Mouse (Mus musculus) hindbrain, embryonic 13.5 days (tissue): ENCODE measurements around the gene Cherp. TPM values are rescaled to one million over a fixed set of nuclear protein-coding genes. Genes with fewer than 3 reads are reported as not detected.

ENCODE experiments used
- ATAC-seq: fragments of 200-750 bp; cut with Nextera tagmentation; 2 replicates; pipeline ENCODE4 v1.8.0; 2017; ENCODE audit warnings: moderate TSS enrichment; ENCODE audit not compliant: low FRiP score
- H3K27ac ChIP-seq: fragments of 300-500 bp; sonication (generic); 2 replicates; pipeline ENCODE4 v1.5.1; 2015; ENCODE audit warnings: inconsistent platforms, mild to moderate bottlenecking, moderate library complexity
- H3K27me3 ChIP-seq: fragments of 300-500 bp; sonication (generic); 2 replicates; pipeline ENCODE4 v1.6.1; 2015; ENCODE audit warnings: mild to moderate bottlenecking, inconsistent platforms
- H3K36me3 ChIP-seq: fragments of 300-500 bp; sonication (generic); 2 replicates; pipeline ENCODE4 v1.6.1; 2015; ENCODE audit warnings: mild to moderate bottlenecking, inconsistent platforms
- H3K4me1 ChIP-seq: fragments of 300-500 bp; sonication (generic); replicated peaks from 2 replicates; pipeline ENCODE4 v1.6.1; 2015; ENCODE audit warnings: inconsistent platforms
- H3K4me2 ChIP-seq: fragments of 300-500 bp; sonication (generic); 2 replicates; pipeline ENCODE4 v1.6.1; 2015; ENCODE audit warnings: inconsistent platforms, mild to moderate bottlenecking, moderate library complexity
- H3K4me3 ChIP-seq: fragments of 300-500 bp; sonication (generic); 2 replicates; pipeline ENCODE4 v1.5.1; 2015; ENCODE audit warnings: mild to moderate bottlenecking, inconsistent platforms
- H3K9ac ChIP-seq: fragments of 300-500 bp; sonication (generic); 2 replicates; pipeline ENCODE4 v1.6.1; 2015; ENCODE audit warnings: mild to moderate bottlenecking, inconsistent platforms
- H3K9me3 ChIP-seq: fragments of 300-500 bp; sonication (generic); 2 replicates; pipeline ENCODE4 v1.6.1; 2016; ENCODE audit warnings: inconsistent platforms
- WGBS: fragments of 180-500 bp; shearing (Covaris S2); methylation state at CpG from one replicate; pipeline ENCODE4 v1.1.7; 2015; 5-methylcytosine and 5-hydroxymethylcytosine counted together
- polyA plus RNA-seq: library from polyadenylated mRNA; unstranded; fragments of >200 nt; fragmentation: Nextera tagmentation; extraction: Ambion mirVana; gene quantifications from 2 replicates; pipeline ENCODE4 v1.2.1, GENCODE M21; 2015

Gene Cherp
- polyA plus RNA-seq, 1 experiment from 2014 or later, result 51.9 TPM

DNA sequence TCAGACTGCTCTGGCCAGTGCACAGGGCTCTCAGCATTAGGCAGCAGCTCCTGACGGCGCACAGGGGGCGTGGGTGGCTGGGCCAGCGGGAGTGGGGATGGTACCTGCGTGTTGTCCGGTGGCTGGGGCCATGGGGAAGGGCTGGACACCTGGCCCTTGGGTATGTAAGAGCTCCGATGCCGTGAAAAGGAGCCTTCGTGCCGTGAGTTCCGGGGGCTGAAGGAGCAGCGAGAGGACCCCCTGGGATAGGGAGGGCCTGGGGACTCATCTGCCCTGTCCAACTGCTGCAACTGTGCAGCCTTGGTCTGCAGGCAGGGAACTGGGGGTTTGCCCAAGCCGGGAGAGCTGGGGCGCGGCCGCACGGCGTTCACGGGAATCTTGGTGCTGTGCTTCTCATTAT lies 21.2 kb upstream of the Cherp start:
- H3K27me3 ChIP-seq, result no peaks in the 10 kb centered on the region
- H3K4me1 ChIP-seq, result peaks cover 31% of the 10 kb centered on the region
- no peak for ATAC-seq
- no peak overlapping the region for H3K4me2 ChIP-seq
- no peak overlapping the region; the same call in 1 of the 2 replicates for H3K9ac ChIP-seq
- WGBS, result 93% methylated on average over 19 of the region's 19 CpGs
- H3K36me3 ChIP-seq, result peaks cover 30% of the 10 kb centered on the region
- no peaks in the 10 kb centered on the region for H3K9me3 ChIP-seq
- no peak overlapping the region for H3K4me3 ChIP-seq
- no peak overlapping the region for H3K27ac ChIP-seq

DNA sequence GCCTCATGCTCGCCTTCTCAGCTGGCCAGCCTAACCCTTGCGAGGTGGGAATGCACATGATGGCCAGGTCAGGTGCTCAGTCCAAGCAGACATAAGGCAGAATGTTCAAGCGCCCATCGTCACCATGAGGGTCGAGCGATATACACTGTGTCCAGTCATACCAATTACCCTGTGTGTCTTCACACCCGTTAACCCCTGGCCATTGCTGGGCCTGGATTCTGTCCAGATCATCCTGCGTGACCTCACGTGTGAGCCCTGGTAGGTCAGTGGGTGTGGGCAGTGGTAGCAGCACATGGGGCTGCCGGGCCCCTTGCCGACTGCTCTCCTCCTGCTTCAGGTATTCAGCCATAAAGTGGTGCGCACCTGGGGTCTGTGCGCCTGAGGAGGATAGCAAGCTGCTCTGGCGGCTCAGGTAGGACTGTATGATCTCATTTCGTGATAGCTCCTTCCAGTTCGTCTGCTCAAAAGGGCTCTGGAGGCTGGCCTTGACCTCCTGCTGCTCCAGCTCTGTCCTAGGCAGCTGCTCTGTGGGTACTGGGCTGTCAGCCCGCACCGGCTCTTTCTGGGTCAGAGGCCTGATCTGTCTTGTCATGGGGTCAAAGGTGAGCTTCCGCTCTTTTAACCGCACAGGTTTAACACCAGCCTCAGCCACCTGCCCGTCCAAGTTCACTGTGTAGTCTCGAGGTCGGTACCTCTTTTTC lies 20.5 kb upstream of the Cherp start:
- H3K27me3 ChIP-seq, result no peaks in the 10 kb centered on the region
- no peak for ATAC-seq
- H3K36me3 ChIP-seq, result peaks cover 30% of the 10 kb centered on the region
- no peaks in the 10 kb centered on the region for H3K9me3 ChIP-seq
- H3K4me3 ChIP-seq, result no peak overlapping the region
- H3K4me1 ChIP-seq, result peaks cover 38% of the 10 kb centered on the region
- H3K4me2 ChIP-seq, result no peak overlapping the region
- H3K9ac ChIP-seq, result no peak overlapping the region
- H3K27ac ChIP-seq, result no peak overlapping the region
- 86% methylated on average over 23 of the region's 23 CpGs for WGBS

DNA sequence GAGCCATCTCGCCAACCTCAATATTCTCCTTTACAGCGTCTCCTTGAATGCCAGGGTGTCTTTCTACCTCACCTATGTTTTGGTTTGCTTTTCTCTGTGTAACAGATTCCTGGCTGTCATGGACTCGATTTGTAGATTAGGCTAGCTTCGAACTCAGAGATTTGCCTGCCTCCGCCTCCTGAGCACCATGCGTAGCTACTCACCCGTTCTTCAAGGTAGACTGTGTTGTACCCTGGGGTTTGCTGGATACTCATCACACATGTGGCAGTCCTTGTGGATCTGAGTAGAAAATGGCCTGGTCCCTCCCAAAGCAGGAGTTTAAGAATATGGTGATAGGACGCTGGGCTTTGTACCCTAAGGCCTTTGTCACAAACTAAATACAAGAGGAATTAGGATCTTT lies 18.4 kb upstream of the Cherp start:
- Histone ChIP-seq H3K36me3 (peaks cover 43% of the 10 kb centered on the region), H3K9me3 (no peaks in the 10 kb centered on the region)
- 15% methylated on average over 8 of the region's 8 CpGs for WGBS

DNA sequence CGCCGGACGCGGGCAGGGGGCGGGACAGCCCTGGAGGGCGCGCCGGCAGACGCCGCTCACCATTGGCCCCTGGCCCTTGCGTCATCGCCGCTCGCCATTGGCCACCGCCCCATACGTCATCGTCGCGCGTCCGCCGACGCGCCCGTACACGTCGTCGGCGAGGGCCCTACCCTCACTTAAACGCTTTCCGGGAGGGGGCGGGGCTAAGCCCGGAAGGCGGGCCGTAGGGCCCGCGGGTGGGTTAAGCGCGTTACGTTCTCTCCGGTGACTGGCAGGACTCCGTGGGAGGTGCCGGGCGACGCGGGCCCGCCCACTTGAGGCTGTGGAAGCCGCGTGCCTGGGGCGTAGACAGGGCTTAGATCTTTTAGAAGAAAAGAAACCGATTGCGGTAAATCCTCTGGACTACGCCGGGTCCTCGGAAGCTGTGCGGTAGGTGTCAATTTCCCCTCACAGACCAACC lies 17.6 kb upstream of the Cherp start:
- under 1% methylated on average over 56 of the region's 56 CpGs for WGBS
- Histone ChIP-seq H3K4me1 (peaks cover 45% of the 10 kb centered on the region), H3K36me3 (peaks cover 50% of the 10 kb centered on the region), H3K27me3 (no peaks in the 10 kb centered on the region), H3K4me2 (peak overlapping the region; percentile 97), H3K4me3 (peak overlapping the region; percentile 90), H3K9me3 (no peaks in the 10 kb centered on the region), H3K9ac (peak overlapping the region; percentile 89), H3K27ac (peak overlapping the region; percentile 84)
- ATAC-seq, result peak; percentile 96

More for the DNA sequence above, 18.4 kb upstream of the Cherp start:
- Histone ChIP-seq H3K27ac (peak overlapping the region; percentile 78), H3K4me1 (peaks cover 45% of the 10 kb centered on the region), H3K4me2 (peak overlapping the region; percentile 72), H3K9ac (peak overlapping the region; percentile 80), H3K4me3 (peak overlapping the region; percentile 90), H3K27me3 (no peaks in the 10 kb centered on the region)
- no peak for ATAC-seq

DNA sequence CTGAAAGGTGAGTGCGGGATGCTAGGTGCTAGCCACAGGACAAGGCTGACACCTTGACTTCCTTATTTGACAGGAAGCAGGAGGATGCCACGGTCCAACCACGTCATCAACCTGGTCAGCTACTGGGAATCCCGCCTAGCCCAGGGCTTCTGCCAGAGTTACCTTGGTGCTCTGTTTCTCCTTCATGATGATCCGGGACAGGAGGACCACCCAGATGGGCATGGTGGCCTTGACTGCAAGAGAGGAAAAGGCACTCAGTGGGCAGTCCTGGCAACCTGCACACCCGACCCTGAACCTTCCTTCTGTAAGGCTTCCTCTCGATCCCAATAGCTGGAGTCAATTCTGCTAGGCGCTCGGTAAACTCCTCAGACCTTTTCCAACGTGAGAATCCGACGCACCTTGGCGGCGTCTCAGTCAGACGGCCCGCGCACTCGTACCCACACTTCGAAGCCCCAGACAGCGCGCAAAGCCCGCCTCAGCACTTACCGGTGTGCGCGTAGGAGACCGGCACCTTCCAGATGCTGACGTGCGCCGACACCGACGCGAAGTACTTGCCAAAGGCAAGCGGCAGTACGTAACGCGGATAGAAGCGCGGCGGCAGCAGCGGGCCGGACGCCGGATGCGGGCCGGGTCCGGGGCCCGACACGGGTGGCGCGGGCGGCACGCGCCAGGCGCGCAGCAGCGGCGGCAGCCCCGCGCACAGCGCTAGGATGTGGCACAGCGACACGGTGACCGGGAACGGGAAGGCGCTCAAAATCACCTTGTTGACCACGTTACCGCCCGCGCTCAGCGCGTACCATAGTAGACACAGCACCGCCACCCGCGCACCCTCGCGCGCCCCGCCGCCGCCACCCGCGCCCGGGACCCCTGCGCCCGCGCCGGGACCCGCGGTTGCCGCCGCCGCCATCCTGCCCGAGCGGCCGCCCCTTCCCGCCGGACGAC lies 16.9 kb upstream of the Cherp start, which contains the start of gene Slc35e1:
TSS of gene Slc35e1 (minus strand) at position 935 of the 942 bp plus-strand sequence.
- peak within 1 kb of the TSS; percentile 89 for H3K9ac ChIP-seq
- peak within 1 kb of the TSS; percentile 84 for H3K27ac ChIP-seq
- under 1% methylated on average over 89 of the region's 98 CpGs for whole genome bisulfite sequencing
- no peaks in the 10 kb centered on the region for H3K27me3 ChIP-seq
- peak within 1 kb of the TSS; percentile 90 for H3K4me3 ChIP-seq
- no peaks in the 10 kb centered on the region for H3K9me3 ChIP-seq
- peaks cover 51% of the 10 kb centered on the region for H3K36me3 ChIP-seq
- H3K4me1 ChIP-seq, result peaks cover 45% of the 10 kb centered on the region
- H3K4me2 ChIP-seq, result peak within 1 kb of the TSS; percentile 97
- ATAC-seq, result peak; percentile 76

DNA sequence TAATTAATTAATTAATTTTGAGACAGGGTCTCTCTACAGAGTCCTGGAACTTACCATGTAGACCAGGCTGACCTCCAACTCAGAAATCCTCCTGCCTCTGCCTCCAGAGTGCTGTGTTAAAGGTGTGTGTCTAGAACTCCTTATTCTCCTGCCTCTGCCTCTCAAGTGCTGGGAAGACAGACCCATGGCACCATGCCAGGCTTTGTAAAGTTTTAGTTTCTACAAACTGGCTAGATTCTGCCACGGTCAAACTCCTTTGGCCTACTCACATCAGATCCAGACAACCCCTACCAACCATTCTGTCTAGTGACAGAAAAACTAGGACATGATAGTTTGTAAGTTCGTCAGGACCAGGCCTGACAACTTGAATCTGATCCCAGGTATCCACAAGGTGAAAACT lies 16.0 kb upstream of the Cherp start:
- ATAC-seq, result no peak
- Histone ChIP-seq H3K36me3 (peaks cover 46% of the 10 kb centered on the region), H3K4me2 (peak overlapping the region; percentile 97), H3K4me1 (peaks cover 45% of the 10 kb centered on the region), H3K27me3 (no peaks in the 10 kb centered on the region), H3K27ac (no peak overlapping the region), H3K9me3 (no peaks in the 10 kb centered on the region), H3K4me3 (peak overlapping the region; percentile 90), H3K9ac (peak overlapping the region; percentile 89; the same call in 1 of the 2 replicates)
- WGBS, result 84% methylated on average over 2 of the region's 2 CpGs

DNA sequence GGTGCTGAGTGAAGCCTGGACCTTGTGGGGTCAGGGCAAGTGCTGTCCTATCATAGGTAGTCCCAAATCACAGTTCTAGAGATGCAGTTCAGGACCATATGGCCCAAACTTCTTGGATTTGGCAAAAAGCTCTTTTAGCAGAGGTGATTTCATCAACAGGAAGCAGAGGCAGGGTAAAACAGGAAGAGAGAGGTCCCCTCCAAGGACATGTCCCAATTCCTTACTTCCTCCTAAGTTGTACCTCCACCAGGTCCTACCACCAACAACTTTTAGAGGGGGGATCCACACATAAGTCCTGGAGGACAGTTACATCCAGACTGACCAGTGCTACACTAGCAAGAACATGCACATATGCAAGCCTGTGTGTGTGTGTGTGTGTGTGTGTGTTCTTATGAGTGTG lies 12.0 kb upstream of the Cherp start:
- H3K4me2 ChIP-seq, result no peak overlapping the region
- H3K9me3 ChIP-seq, result no peaks in the 10 kb centered on the region
- no peak overlapping the region for H3K4me3 ChIP-seq
- no peak overlapping the region for H3K9ac ChIP-seq
- H3K27ac ChIP-seq, result no peak overlapping the region
- no peaks in the 10 kb centered on the region for H3K27me3 ChIP-seq
- no peak for ATAC-seq
- peaks cover 21% of the 10 kb centered on the region for H3K4me1 ChIP-seq
- H3K36me3 ChIP-seq, result peaks cover 58% of the 10 kb centered on the region

DNA sequence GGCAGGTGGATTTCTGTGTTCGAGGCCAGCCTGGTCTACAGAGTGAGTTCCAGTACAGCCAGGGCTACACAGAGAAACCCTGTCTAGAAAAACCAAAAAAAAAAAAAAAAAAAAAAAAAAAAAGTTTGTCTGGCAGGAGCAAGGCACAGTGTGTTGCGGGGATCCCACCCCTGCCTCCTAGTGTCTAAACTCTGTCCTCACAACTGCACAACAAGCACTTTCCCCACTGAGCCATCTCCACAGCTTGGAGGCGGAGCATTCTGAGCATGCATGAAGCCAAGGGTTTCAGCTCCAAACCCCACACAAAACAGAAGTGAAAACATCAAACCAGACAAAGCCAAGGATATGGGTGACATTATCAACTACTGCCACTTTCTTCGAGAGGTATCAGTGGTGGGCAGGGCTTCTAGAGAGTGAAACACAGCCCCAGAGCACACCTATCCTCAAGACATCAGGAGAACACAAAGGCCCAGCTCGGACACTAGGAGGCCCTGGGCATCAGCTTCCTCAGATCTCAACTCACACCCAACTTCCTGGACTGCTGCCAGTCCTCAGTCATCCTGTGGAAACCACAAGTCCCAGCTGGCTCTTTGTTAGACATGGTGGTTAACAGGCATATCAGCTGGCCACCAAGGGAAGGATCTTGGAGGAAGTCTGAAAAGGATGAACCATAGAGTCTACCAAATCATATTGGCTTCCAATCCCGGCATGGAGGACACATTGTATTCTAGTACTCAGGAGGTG lies 10.6 kb upstream of the Cherp start:
- ATAC-seq, result no peak
- Histone ChIP-seq H3K27me3 (no peaks in the 10 kb centered on the region), H3K9me3 (no peaks in the 10 kb centered on the region), H3K27ac (no peak overlapping the region), H3K4me3 (no peak overlapping the region), H3K4me2 (no peak overlapping the region), H3K4me1 (peaks cover 8% of the 10 kb centered on the region; the same call in 1 of the 2 replicates), H3K9ac (no peak overlapping the region), H3K36me3 (peaks cover 66% of the 10 kb centered on the region)
- 90% methylated on average over 6 of the region's 6 CpGs for WGBS

DNA sequence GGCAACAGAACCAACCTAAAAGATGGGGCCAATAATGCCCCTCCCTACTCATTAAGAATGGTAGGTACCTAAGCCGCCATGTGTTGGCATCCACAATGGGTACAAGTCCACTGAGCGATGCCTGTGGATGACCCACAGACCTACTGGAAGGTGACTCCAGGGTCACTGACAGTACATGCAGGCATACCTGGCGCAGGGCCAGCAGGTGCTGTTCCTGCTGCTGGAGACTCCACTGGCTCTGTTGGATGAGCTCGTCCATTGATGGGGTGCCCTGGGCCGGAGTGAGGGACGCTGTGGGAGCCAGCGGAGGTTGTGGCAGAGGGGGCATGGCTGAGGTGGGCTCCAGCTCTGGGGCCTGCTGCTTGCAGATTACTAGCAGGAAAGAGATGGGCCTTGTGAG lies 4.3 kb downstream of the Cherp start:
- no peak for ATAC-seq
- Histone ChIP-seq H3K27ac (no peak overlapping the region), H3K4me1 (peaks cover 15% of the 10 kb centered on the region), H3K36me3 (peaks cover 75% of the 10 kb centered on the region), H3K27me3 (no peaks in the 10 kb centered on the region), H3K9ac (no peak overlapping the region), H3K9me3 (no peaks in the 10 kb centered on the region), H3K4me3 (no peak overlapping the region), H3K4me2 (no peak overlapping the region)
- WGBS, result 96% methylated on average over 7 of the region's 7 CpGs

DNA sequence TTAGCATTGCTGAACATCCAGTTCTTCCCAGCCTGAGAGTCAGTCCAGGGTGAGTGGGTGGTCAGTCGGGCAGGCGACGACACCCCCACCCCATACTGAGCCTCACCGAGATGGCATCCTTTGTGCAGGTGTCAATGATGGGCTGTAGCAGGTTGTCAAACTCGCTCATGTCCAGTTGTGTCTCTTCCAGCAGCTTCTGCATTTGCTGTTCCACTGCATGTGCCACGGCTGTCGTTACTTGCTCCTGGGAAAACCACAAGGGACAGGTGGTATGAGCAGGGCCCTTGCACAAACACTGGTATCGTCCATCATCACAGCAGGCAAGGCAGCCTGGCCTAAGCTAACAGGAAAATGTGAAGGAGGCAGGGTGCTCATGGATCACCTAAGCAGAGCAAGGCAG lies 5.0 kb downstream of the Cherp start:
- Histone ChIP-seq H3K4me3 (no peak overlapping the region), H3K36me3 (peaks cover 82% of the 10 kb centered on the region), H3K9me3 (no peaks in the 10 kb centered on the region), H3K9ac (no peak overlapping the region), H3K4me2 (no peak overlapping the region), H3K27me3 (no peaks in the 10 kb centered on the region), H3K4me1 (peaks cover 14% of the 10 kb centered on the region), H3K27ac (no peak overlapping the region)
- ATAC-seq, result no peak
- WGBS, result 93% methylated on average over 8 of the region's 8 CpGs

DNA sequence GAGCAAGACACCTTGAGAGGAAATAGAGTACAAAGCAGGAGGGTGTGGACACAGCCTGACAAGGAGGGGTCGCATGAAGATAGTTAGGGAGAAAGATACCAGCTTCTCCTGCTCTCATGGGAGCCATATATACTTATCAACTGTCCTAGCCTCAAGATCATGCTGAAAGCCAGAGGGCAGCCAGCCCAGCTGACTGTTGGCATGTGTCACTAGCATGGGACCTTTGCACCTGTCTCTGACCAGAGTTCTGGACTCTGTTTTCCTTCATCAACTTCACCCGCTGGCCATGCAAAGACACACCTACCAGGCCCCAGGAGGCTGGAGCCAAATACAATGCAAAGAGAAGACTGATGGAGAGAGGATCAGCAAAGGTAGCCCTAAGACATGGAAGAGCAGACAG lies 5.8 kb downstream of the Cherp start:
- Histone ChIP-seq H3K27me3 (no peaks in the 10 kb centered on the region), H3K9me3 (no peaks in the 10 kb centered on the region), H3K9ac (no peak overlapping the region), H3K4me2 (no peak overlapping the region), H3K36me3 (peaks cover 89% of the 10 kb centered on the region), H3K4me1 (peaks cover 11% of the 10 kb centered on the region), H3K4me3 (no peak overlapping the region), H3K27ac (no peak overlapping the region)
- no peak for ATAC-seq
- WGBS, result 92% methylated on average over 2 of the region's 2 CpGs

DNA sequence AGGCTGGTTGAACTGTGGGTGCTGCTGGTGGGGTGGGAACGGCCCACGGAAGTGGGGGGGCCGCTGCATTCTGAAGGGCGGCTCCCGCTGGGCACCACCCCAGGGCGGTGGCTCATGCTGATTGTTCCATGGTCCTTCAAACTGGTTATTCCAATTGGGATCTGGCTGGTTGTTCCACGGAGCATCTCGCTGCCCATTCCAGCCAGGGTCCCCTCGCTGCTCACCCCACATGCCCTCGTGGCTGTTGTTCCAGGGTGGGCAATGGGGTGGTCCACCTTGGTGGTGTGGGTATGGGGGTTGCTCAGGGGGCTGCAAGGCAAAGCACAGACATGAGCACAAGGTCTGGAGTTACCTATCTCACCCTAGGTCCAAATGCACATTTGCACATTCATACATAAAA lies 10.8 kb downstream of the Cherp start:
- 97% methylated on average over 10 of the region's 10 CpGs for WGBS
- peaks cover 100% of the 10 kb centered on the region for H3K36me3 ChIP-seq
- ATAC-seq, result no peak
- H3K4me3 ChIP-seq, result no peak overlapping the region
- H3K27ac ChIP-seq, result no peak overlapping the region
- no peak overlapping the region for H3K4me2 ChIP-seq
- H3K27me3 ChIP-seq, result no peaks in the 10 kb centered on the region
- H3K4me1 ChIP-seq, result no peaks in the 10 kb centered on the region
- H3K9ac ChIP-seq, result no peak overlapping the region
- no peaks in the 10 kb centered on the region for H3K9me3 ChIP-seq
